Mouse (Mus musculus): ENCODE measurements at regions not wholly inside any gene's neighbourhood (a gene's known extent, or its start where the extent isn't known, plus 50 kb on each side); places are given as distances from the start of the nearest gene placed in this dataset.
A peak's percentile ranks its signal among the peaks of the same experiment; 100 is the strongest.

GRCm38 (mm10) chr5:100246709-100247108 lies 87.1 kb upstream of the Tmem150c start:
- DNase-seq (ENCODE audit: low spot score in 2 of 2), result no peak

GRCm38 (mm10) chr5:100244811-100245210 lies 85.2 kb upstream of the Tmem150c start:
- no peak for DNase-seq (ENCODE audit: low spot score in 2 of 2)

- peak in 1 of 2 experiments; percentile 22 for DNase-seq (ENCODE audit: low spot score in 2 of 2)
These were observed 81.3 kb upstream of the Tmem150c start for GRCm38 (mm10) chr5:100240876-100241275.

GRCm38 (mm10) chr5:100239632-100240031 lies 80.0 kb upstream of the Tmem150c start:
- no peak for DNase-seq (ENCODE audit: low spot score in 2 of 2)

GRCm38 (mm10) chr5:100238287-100239036 lies 78.9 kb upstream of the Tmem150c start:
- no peak for DNase-seq (ENCODE audit: low spot score in 2 of 2)

- DNase-seq (ENCODE audit: low spot score in 2 of 2), result no peak
These were observed 78.2 kb upstream of the Tmem150c start for GRCm38 (mm10) chr5:100237674-100238278.

GRCm38 (mm10) chr5:100236277-100236676 lies 76.7 kb upstream of the Tmem150c start:
- no peak for DNase-seq (ENCODE audit: low spot score in 2 of 2)

GRCm38 (mm10) chr5:100232076-100232475 lies 72.5 kb upstream of the Tmem150c start:
- no peak for DNase-seq (ENCODE audit: low spot score in 2 of 2)

GRCm38 (mm10) chr5:100231574-100231973 lies 72.0 kb upstream of the Tmem150c start:
- no peak for DNase-seq (ENCODE audit: low spot score in 2 of 2)

- no peak for DNase-seq (ENCODE audit: low spot score in 2 of 2)
These were observed 70.4 kb upstream of the Tmem150c start for GRCm38 (mm10) chr5:100230038-100230437.

- DNase-seq (ENCODE audit: low spot score in 2 of 2), result no peak
These were observed 68.3 kb upstream of the Tmem150c start for GRCm38 (mm10) chr5:100227888-100228287.

GRCm38 (mm10) chr5:100226571-100227235 lies 67.1 kb upstream of the Tmem150c start:
- DNase-seq (ENCODE audit: low spot score in 2 of 2), result no peak

GRCm38 (mm10) chr5:100225491-100225890 lies 65.9 kb upstream of the Tmem150c start:
- no peak for DNase-seq (ENCODE audit: low spot score in 2 of 2)

GRCm38 (mm10) chr5:100224773-100225363 lies 65.3 kb upstream of the Tmem150c start:
- no peak for DNase-seq (ENCODE audit: low spot score in 2 of 2)

GRCm38 (mm10) chr5:100221005-100221583 lies 61.5 kb upstream of the Tmem150c start:
- peak in 1 of 2 experiments; percentile 25 for DNase-seq (ENCODE audit: low spot score in 2 of 2)

- DNase-seq (ENCODE audit: low spot score in 2 of 2), result no peak
These were observed 60.7 kb upstream of the Tmem150c start for GRCm38 (mm10) chr5:100220320-100220719.

- no peak for DNase-seq (ENCODE audit: low spot score in 2 of 2)
These were observed 58.7 kb upstream of the Tmem150c start for GRCm38 (mm10) chr5:100218256-100218851.

- no peak for DNase-seq (ENCODE audit: low spot score in 2 of 2)
These were observed 57.8 kb upstream of the Tmem150c start for GRCm38 (mm10) chr5:100217178-100218035.

- DNase-seq (ENCODE audit: low spot score in 2 of 2), result no peak
These were observed 54.3 kb upstream of the Tmem150c start for GRCm38 (mm10) chr5:100213901-100214300.

- DNase-seq (ENCODE audit: low spot score in 2 of 2), result no peak
These were observed 51.1 kb upstream of the Tmem150c start for GRCm38 (mm10) chr5:100210708-100211107.
